Mouse (Mus musculus) forebrain, embryonic 11.5 days (tissue): ENCODE data around the gene Ago4. TPM values are rescaled to one million over a fixed set of nuclear protein-coding genes. Genes with fewer than 3 reads are reported as not detected.

ENCODE experiments used
- ATAC-seq: fragments of 200-750 bp; cut with Nextera tagmentation; replicated peaks from 2 replicates; pipeline ENCODE4 v1.8.0; 2017; ENCODE audit warnings: moderate TSS enrichment; ENCODE audit not compliant: low FRiP score
- DNase-seq: peaks from one replicate; pipeline ENCODE4 v3.0.0-alpha.2; 2017; ENCODE audit warnings: low spot score
- H3K27ac ChIP-seq: fragments of 300-500 bp; sonication (generic); 2 replicates; pipeline ENCODE4 v1.5.1; 2014; ENCODE audit warnings: low read depth, low read length
- H3K27me3 ChIP-seq: fragments of 300-500 bp; sonication (generic); 2 replicates; pipeline ENCODE4 v1.6.1; 2014; ENCODE audit warnings: mild to moderate bottlenecking, low read length, mixed read lengths; ENCODE audit not compliant: control insufficient read depth, insufficient read depth
- H3K36me3 ChIP-seq: fragments of 300-500 bp; sonication (generic); 2 replicates; pipeline ENCODE4 v1.6.1; 2014; ENCODE audit warnings: mild to moderate bottlenecking, low read length, moderate library complexity, mixed read lengths; ENCODE audit not compliant: control insufficient read depth, insufficient read depth
- H3K4me1 ChIP-seq: fragments of 300-500 bp; sonication (generic); replicated peaks from 2 replicates; pipeline ENCODE4 v1.6.1; 2014; ENCODE audit warnings: low read length, mixed read lengths; ENCODE audit not compliant: control insufficient read depth, insufficient read depth
- H3K4me2 ChIP-seq: fragments of 300-500 bp; sonication (generic); 2 replicates; pipeline ENCODE4 v1.6.1; 2014; ENCODE audit warnings: low read depth, mild to moderate bottlenecking, low read length, moderate library complexity, mixed read lengths; ENCODE audit not compliant: severe bottlenecking
- H3K4me3 ChIP-seq: fragments of 300-500 bp; sonication (generic); 2 replicates; pipeline ENCODE4 v1.5.1; 2014; ENCODE audit warnings: low read depth, low read length
- H3K9ac ChIP-seq: fragments of 300-500 bp; sonication (generic); 2 replicates; pipeline ENCODE4 v1.6.1; 2014; ENCODE audit warnings: low read length
- H3K9me3 ChIP-seq: fragments of 300-500 bp; sonication (generic); 2 replicates; pipeline ENCODE4 v1.6.1; 2016; ENCODE audit warnings: low read length, mixed read lengths; ENCODE audit not compliant: control insufficient read depth
- WGBS: fragments of 180-500 bp; shearing (Covaris S2); extraction: QIAGEN DNeasy Blood & Tissue Kit; methylation state at CpG from one replicate; pipeline ENCODE4 v1.1.7; 2014; 5-methylcytosine and 5-hydroxymethylcytosine counted together
- polyA plus RNA-seq: library from polyadenylated mRNA; unstranded; fragments of >200 nt; fragmentation: Nextera tagmentation; extraction: Ambion mirVana; gene quantifications from 2 replicates; pipeline ENCODE4 v1.2.1, GENCODE M21; 2014

The Ago4 gene
- polyA plus RNA-seq, 1 experiment from 2014 or later = 3.4 TPM

DNA sequence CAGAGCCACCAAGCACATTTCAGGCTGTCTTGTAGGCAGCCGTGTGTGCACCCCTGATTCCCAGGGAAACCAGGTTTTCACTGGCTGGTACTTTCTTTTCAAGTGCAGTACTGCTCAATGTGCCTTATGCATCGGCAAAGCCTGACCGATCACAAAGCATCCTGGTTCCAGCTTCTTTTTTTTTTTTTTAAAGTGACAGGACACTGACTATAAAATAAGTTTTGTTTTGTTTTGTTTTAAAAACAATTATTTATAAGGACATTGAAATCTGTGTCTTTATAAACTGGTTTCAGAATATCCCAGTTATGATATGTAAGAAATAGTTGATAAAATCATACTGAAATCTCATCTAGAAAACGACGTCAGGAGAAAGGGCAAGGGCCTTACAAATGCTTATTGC is 41.3 kb downstream of the Ago4 start:
- Histone ChIP-seq H3K4me1 (no peaks in the 10 kb centered on the region), H3K36me3 (no peaks in the 10 kb centered on the region), H3K27ac (no peak overlapping the region), H3K27me3 (no peaks in the 10 kb centered on the region), H3K4me2 (no peak overlapping the region), H3K9ac (no peak overlapping the region), H3K9me3 (no peaks in the 10 kb centered on the region), H3K4me3 (no peak overlapping the region)
- no peak for ATAC-seq
- WGBS = 55% methylated on average over 5 of the region's 5 CpGs
- DNase-seq = no peak

DNA sequence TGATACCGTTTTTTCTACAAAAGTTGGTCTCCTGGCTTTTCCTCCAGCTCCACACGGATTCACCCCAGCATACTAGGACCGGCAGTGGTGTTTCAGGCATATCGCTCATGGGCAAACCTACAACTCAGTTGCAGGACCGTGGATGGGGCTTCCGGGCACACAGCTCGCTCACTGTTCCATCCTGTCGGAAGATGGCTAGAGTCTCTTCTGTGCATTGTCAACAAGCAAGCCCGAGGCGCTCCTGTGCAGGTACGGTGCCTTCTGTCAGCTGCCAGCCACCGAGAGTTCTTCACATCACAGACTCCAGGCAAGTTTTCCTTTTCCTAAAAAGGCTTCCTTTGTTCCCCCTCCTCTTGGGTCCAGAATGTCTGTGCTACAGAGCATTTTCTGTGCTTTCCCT is 42.5 kb downstream of the Ago4 start:
- WGBS = 87% methylated on average over 12 of the region's 12 CpGs
- no peak for ATAC-seq
- no peak overlapping the region for H3K9ac ChIP-seq

DNA sequence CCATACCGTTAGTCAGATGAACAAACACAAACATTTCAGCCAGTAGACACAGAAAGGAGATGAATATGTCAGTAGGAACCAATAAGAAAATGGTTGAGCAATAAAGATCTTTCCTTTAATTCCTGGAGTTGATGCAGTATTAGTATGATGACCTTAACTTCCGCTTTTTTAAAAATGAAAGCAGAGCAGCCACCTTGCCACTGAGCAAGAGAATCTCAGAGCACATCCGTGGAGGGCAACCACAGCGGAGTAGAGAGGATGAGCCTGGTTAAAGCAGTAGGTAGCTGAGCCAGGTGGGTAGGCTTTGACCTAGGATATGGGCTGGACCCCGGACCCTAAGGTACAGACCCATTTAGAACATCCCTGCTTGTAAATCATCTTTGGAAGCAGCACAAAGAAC is 43.5 kb downstream of the Ago4 start:
- DNase-seq = no peak
- 89% methylated on average over 5 of the region's 5 CpGs for WGBS
- H3K9ac ChIP-seq = no peak overlapping the region
- no peaks in the 10 kb centered on the region for H3K36me3 ChIP-seq
- H3K9me3 ChIP-seq = no peaks in the 10 kb centered on the region
- H3K4me3 ChIP-seq = no peak overlapping the region
- no peak overlapping the region for H3K27ac ChIP-seq
- no peaks in the 10 kb centered on the region for H3K4me1 ChIP-seq
- no peak overlapping the region for H3K4me2 ChIP-seq
- no peaks in the 10 kb centered on the region for H3K27me3 ChIP-seq
- no peak for ATAC-seq

More for the DNA sequence above, 42.5 kb downstream of the Ago4 start:
- H3K27me3 ChIP-seq = no peaks in the 10 kb centered on the region
- H3K4me3 ChIP-seq = no peak overlapping the region
- no peak for DNase-seq
- H3K4me2 ChIP-seq = no peak overlapping the region
- H3K36me3 ChIP-seq = no peaks in the 10 kb centered on the region
- H3K27ac ChIP-seq = no peak overlapping the region
- H3K4me1 ChIP-seq = no peaks in the 10 kb centered on the region
- H3K9me3 ChIP-seq = no peaks in the 10 kb centered on the region

DNA sequence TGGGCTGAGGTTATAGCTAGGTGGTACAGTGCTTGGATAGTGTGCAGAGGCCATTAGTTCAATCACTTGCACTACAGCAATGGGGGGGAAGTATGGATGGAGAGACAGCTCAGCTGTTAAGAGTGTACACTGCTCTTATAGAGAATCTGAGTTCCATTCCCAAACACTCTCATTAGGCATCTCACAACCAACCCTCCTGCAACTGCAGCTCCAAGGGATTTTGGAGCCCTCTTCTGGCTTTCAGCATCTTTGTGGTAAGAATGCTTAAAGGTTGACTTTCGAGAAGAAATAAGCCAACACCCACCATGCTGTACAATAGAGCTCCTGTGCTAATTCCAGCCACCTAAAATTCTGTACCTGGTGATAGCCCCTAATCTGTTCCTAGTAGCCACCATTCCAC is 47.1 kb downstream of the Ago4 start:
- Histone ChIP-seq H3K36me3 (no peaks in the 10 kb centered on the region), H3K9me3 (no peaks in the 10 kb centered on the region), H3K4me2 (no peak overlapping the region), H3K4me3 (no peak overlapping the region), H3K4me1 (no peaks in the 10 kb centered on the region), H3K9ac (no peak overlapping the region), H3K27me3 (no peaks in the 10 kb centered on the region), H3K27ac (no peak overlapping the region)
- DNase-seq (no peak), ATAC-seq (no peak)
- WGBS = 84% methylated on average over 1 of the region's 1 CpGs

DNA sequence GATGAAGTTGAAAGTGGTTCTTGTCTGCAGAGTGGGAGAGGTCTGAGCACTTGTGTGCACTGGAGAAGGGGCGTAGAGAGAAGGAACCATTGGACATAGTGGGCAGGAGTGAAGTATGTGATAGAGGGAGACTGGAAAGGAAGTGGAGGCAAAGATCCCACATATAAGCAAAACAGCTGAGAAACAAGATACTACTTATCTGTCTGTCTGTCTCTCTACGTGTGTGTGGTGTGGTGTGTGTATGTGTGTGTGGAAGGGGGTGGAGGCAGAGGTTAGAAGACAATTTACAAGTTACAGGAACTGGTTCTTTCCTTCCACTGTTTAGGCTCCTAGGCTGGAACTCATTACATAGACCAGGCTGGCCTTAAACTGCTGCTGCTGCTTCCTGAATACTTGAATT is 48.2 kb downstream of the Ago4 start:
- DNase-seq = no peak
- H3K27ac ChIP-seq = no peak overlapping the region
- no peak overlapping the region for H3K4me2 ChIP-seq
- ATAC-seq = no peak
- no peaks in the 10 kb centered on the region for H3K4me1 ChIP-seq
- no peak overlapping the region for H3K4me3 ChIP-seq
- no peak overlapping the region for H3K9ac ChIP-seq
- no peaks in the 10 kb centered on the region for H3K9me3 ChIP-seq
- WGBS = 84% methylated on average over 2 of the region's 2 CpGs
- no peaks in the 10 kb centered on the region for H3K27me3 ChIP-seq
- H3K36me3 ChIP-seq = no peaks in the 10 kb centered on the region

DNA sequence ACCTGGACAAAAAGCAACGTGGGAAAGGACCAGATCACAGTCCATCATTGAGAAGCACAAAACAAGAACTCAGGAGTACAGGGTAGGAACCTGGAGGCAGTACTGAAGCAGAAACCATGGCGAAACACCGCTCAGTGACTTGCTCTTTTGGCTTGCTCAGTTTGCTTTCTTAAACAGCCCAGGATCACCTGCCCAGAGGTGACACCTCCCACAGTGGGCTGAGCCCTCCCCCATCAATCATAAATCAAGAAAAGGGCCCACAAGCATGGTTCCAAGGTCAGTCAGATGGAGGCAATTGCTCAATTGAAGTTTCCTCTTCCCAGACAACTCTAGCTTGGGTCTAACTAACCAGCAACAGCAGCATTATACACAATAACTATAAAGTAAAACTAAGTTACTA is 49.4 kb downstream of the Ago4 start:
- H3K4me1 ChIP-seq = no peaks in the 10 kb centered on the region
- H3K9me3 ChIP-seq = no peaks in the 10 kb centered on the region
- H3K4me2 ChIP-seq = no peak overlapping the region
- DNase-seq (no peak), ATAC-seq (no peak)
- no peaks in the 10 kb centered on the region for H3K36me3 ChIP-seq
- H3K4me3 ChIP-seq = no peak overlapping the region
- no peak overlapping the region for H3K9ac ChIP-seq
- H3K27ac ChIP-seq = no peak overlapping the region
- no peaks in the 10 kb centered on the region for H3K27me3 ChIP-seq
- 85% methylated on average over 3 of the region's 3 CpGs for WGBS

DNA sequence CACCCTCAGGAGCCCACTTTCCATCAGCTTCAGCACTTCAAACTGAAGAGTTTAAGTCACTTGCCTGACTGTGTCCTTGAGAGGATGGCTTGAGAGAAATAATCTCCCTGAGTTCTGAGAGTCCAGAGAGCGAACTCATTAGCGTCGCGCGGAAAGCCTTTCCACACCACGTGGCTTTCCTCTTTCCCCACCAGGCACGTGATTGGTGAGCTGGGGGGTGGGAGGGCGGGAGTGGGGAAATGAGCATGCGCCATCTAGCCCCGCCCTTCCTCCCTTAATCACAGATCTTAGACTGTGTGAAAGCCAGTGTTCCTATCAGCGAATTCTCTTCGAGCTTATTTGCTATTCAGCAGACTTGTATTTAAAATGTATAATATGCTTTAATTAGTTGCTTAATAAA is 50.3 kb downstream of the Ago4 start:
- ATAC-seq (no peak), DNase-seq (no peak)
- Histone ChIP-seq H3K27ac (no peak overlapping the region), H3K36me3 (no peaks in the 10 kb centered on the region), H3K4me3 (no peak overlapping the region), H3K4me2 (no peak overlapping the region), H3K9ac (no peak overlapping the region), H3K4me1 (no peaks in the 10 kb centered on the region), H3K9me3 (no peaks in the 10 kb centered on the region), H3K27me3 (no peaks in the 10 kb centered on the region)
- 80% methylated on average over 12 of the region's 12 CpGs for WGBS

DNA sequence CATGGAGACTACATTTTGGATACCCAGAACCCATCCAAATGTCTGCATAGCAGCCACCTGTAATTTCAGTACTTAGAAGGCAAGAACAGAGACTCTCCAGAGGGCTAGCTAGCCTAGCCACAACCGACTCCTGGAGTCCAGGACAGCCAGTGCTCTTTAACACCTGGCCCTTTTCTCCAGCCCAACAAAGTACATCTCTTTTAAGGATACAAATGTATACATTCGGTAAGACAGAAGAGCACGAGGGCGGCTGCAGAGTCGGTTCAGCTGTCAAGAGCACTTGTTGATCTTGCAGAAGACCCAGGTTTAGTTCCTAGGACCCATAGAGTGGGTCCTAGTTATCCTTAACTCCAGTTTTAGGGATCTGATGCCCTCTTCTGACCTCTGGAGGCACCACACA is 51.8 kb downstream of the Ago4 start:
- ATAC-seq (no peak), DNase-seq (no peak)
- Histone ChIP-seq H3K4me2 (no peak overlapping the region), H3K36me3 (no peaks in the 10 kb centered on the region), H3K4me1 (no peaks in the 10 kb centered on the region), H3K9ac (no peak overlapping the region), H3K9me3 (no peaks in the 10 kb centered on the region), H3K27me3 (no peaks in the 10 kb centered on the region), H3K4me3 (no peak overlapping the region), H3K27ac (no peak overlapping the region)
- 92% methylated on average over 5 of the region's 5 CpGs for WGBS

DNA sequence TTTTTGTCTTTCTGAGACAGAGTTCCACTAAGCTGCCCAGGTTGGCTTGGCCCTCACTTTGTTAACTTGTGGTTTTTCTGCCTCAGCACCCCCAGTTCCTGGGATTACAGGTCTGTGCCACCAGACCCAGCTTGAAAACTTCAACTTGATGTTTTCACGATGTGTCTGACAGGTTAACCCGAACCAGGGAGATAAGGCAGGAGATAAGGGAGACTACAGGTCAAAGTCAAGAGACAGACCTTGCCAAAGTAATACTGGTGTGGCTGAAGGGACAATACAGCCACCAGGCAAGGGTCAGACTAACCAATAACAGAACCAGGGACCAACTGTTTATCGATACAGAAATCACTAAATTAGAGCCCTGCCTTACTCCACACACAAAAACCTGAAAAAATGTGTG is 53.0 kb downstream of the Ago4 start:
- Histone ChIP-seq H3K4me2 (no peak overlapping the region), H3K9ac (no peak overlapping the region), H3K27me3 (no peaks in the 10 kb centered on the region), H3K27ac (no peak overlapping the region), H3K4me1 (no peaks in the 10 kb centered on the region), H3K36me3 (no peaks in the 10 kb centered on the region), H3K4me3 (no peak overlapping the region), H3K9me3 (no peaks in the 10 kb centered on the region)
- ATAC-seq (no peak), DNase-seq (no peak)
- 86% methylated on average over 3 of the region's 3 CpGs for WGBS
